Mouse (Mus musculus) hindbrain, postnatal 0 days (tissue): ENCODE results near the gene Rbm44. TPM values are rescaled to one million over a fixed set of nuclear protein-coding genes. Genes with fewer than 3 reads are reported as not detected.

Experiments
- ATAC-seq: fragments of 200-750 bp; cut with Nextera tagmentation; 2 replicates; pipeline ENCODE4 v1.8.0; 2017; ENCODE audit warnings: mild to moderate bottlenecking, moderate TSS enrichment, moderate library complexity
- DNase-seq: peaks from one replicate; pipeline ENCODE4 v3.0.0-alpha.2; 2015; ENCODE audit warnings: low spot score
- H3K27ac ChIP-seq: fragments of 300-500 bp; sonication (generic); 2 replicates; pipeline ENCODE4 v1.5.1; 2014; ENCODE audit warnings: mild to moderate bottlenecking
- H3K27me3 ChIP-seq: fragments of 300-500 bp; sonication (generic); 2 replicates; pipeline ENCODE4 v1.6.1; 2014; ENCODE audit warnings: low read length, mixed read lengths; ENCODE audit not compliant: insufficient read depth
- H3K36me3 ChIP-seq: fragments of 300-500 bp; sonication (generic); 2 replicates; pipeline ENCODE4 v1.6.1; 2014; ENCODE audit warnings: low read length, mixed read lengths; ENCODE audit not compliant: insufficient read depth
- H3K4me1 ChIP-seq: fragments of 300-500 bp; sonication (generic); 2 replicates; pipeline ENCODE4 v1.6.1; 2014; ENCODE audit warnings: antibody characterized with exemption, low read length, mixed read lengths; ENCODE audit not compliant: insufficient read depth
- H3K4me2 ChIP-seq: fragments of 300-500 bp; sonication (generic); 2 replicates; pipeline ENCODE4 v1.6.1; 2014; ENCODE audit warnings: low read depth, mild to moderate bottlenecking, low read length, moderate library complexity, mixed read lengths
- H3K4me3 ChIP-seq: fragments of 300-500 bp; sonication (generic); 2 replicates; pipeline ENCODE4 v1.5.1; 2014; ENCODE audit warnings: low read length
- H3K9ac ChIP-seq: fragments of 300-500 bp; sonication (generic); replicated peaks from 2 replicates; pipeline ENCODE4 v1.6.1; 2014; ENCODE audit warnings: mild to moderate bottlenecking, low read length, moderate library complexity, mixed read lengths
- H3K9me3 ChIP-seq: fragments of 300-500 bp; sonication (generic); 2 replicates; pipeline ENCODE4 v1.6.1; 2016; ENCODE audit warnings: low read length, mixed read lengths
- CTCF ChIP-seq: IDR thresholded peaks from 2 replicates; pipeline ENCODE4 v1.5.1; 2016; ENCODE audit warnings: antibody characterized with exemption, control low read depth, low read depth
- WGBS: fragments of 180-500 bp; shearing (Covaris S2); extraction: QIAGEN DNeasy Blood & Tissue Kit; methylation state at CpG from one replicate; pipeline ENCODE4 v1.1.7; 2014; 5-methylcytosine and 5-hydroxymethylcytosine counted together
- polyA plus RNA-seq: library from polyadenylated mRNA; unstranded; fragments of >200 nt; fragmentation: Nextera tagmentation; extraction: Ambion mirVana; gene quantifications from 2 replicates; pipeline ENCODE4 v1.2.1, GENCODE M21; 2015
- total RNA-seq: library from RNA; depleted of rRNA; stranded (reverse); fragments of >200 nt; gene quantifications from 2 replicates; pipeline ENCODE4 v1.2.3, GENCODE M21; 2014

The Rbm44 gene
- total and polyA plus RNA-seq, 2 experiments from 2014 or later, result 0.11 TPM; not detected in 1

GRCm38 (mm10) chr1:91188851-91189460 is 44.1 kb downstream of the Rbm44 start:
- no peak overlapping the region for H3K9ac ChIP-seq
- no peak overlapping the region for H3K4me2 ChIP-seq
- DNase-seq (no peak), ATAC-seq (no peak)
- H3K27me3 ChIP-seq, result no peaks in the 10 kb centered on the region
- H3K4me1 ChIP-seq, result no peaks in the 10 kb centered on the region
- no peak overlapping the region for H3K27ac ChIP-seq
- H3K4me3 ChIP-seq, result no peak overlapping the region
- TF ChIP-seq CTCF, result no peak
- no peaks in the 10 kb centered on the region for H3K36me3 ChIP-seq
- 91% methylated on average over 10 of the region's 10 CpGs for WGBS
- H3K9me3 ChIP-seq, result no peaks in the 10 kb centered on the region

- Histone ChIP-seq H3K4me3 (no peak overlapping the region), H3K36me3 (no peaks in the 10 kb centered on the region), H3K27ac (no peak overlapping the region), H3K4me1 (no peaks in the 10 kb centered on the region), H3K27me3 (no peaks in the 10 kb centered on the region), H3K9ac (no peak overlapping the region), H3K9me3 (no peaks in the 10 kb centered on the region), H3K4me2 (no peak overlapping the region)
- ATAC-seq, result no peak
- no peak for TF ChIP-seq CTCF
- no peak for DNase-seq
- 76% methylated on average over 8 of the region's 8 CpGs for WGBS
These were observed 47.3 kb downstream of the Rbm44 start for GRCm38 (mm10) chr1:91192184-91192583.

DNA sequence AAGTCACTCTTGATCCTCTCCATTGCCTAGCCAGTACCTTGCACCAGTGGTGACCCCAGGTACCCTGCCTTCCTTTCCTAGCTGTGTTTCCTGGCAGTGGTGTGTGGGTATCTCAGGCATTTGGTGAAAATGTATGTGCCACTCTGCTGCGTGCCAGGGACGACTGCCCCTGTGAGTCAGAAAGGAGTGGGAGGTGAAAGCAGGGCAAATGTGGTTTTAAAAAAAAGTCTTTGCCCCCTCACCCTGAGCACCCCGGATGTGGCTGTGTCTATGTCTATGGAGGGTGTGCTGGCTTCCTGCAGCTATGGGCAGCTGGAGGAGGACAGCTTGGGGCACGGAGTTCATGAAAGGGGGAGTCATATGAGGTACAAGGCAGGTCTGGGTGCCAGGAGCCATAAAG is 48.4 kb downstream of the Rbm44 start:
- Histone ChIP-seq H3K9ac (no peak overlapping the region), H3K4me2 (no peak overlapping the region), H3K27ac (no peak overlapping the region), H3K4me1 (no peaks in the 10 kb centered on the region), H3K4me3 (no peak overlapping the region), H3K9me3 (no peaks in the 10 kb centered on the region), H3K27me3 (no peaks in the 10 kb centered on the region), H3K36me3 (no peaks in the 10 kb centered on the region)
- DNase-seq (no peak), ATAC-seq (no peak)
- no peak for TF ChIP-seq CTCF
- WGBS, result 82% methylated on average over 4 of the region's 4 CpGs

- no peak overlapping the region for H3K9ac ChIP-seq
- H3K4me1 ChIP-seq, result no peaks in the 10 kb centered on the region
- WGBS, result 93% methylated on average over 4 of the region's 4 CpGs
- no peak for DNase-seq
- no peak overlapping the region for H3K27ac ChIP-seq
- no peak overlapping the region for H3K4me2 ChIP-seq
- TF ChIP-seq CTCF, result no peak
- H3K4me3 ChIP-seq, result no peak overlapping the region
- no peaks in the 10 kb centered on the region for H3K36me3 ChIP-seq
- no peaks in the 10 kb centered on the region for H3K9me3 ChIP-seq
- no peak for ATAC-seq
- H3K27me3 ChIP-seq, result no peaks in the 10 kb centered on the region
These were observed 48.8 kb downstream of the Rbm44 start for GRCm38 (mm10) chr1:91193680-91194079.

GRCm38 (mm10) chr1:91199793-91200192 is 54.9 kb downstream of the Rbm44 start:
- Histone ChIP-seq H3K9me3 (no peaks in the 10 kb centered on the region), H3K9ac (no peak overlapping the region), H3K4me1 (no peaks in the 10 kb centered on the region), H3K27me3 (no peaks in the 10 kb centered on the region), H3K27ac (no peak overlapping the region), H3K4me2 (no peak overlapping the region), H3K36me3 (no peaks in the 10 kb centered on the region), H3K4me3 (no peak overlapping the region)
- ATAC-seq, result no peak
- 69% methylated on average over 10 of the region's 10 CpGs for WGBS
- no peak for TF ChIP-seq CTCF
- no peak for DNase-seq

DNA sequence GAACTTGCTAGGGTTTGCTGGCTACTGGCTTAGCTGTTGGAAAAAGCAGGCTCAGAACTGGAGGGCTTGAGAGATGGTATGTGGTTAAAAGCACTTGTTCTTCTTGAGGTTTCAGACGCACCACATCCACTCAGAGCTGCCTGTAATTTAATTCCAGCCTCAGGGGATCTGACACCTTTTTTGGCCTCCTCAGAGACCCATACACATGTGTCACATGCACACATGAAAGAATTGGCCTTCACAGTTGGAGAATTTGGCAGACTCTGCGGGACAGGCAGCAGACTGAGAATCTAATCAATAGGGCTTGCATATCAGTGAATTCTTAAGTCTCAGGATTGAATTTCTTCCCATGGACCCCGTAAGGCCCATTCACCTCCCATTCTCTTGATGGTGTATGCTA is 56.2 kb downstream of the Rbm44 start:
- Histone ChIP-seq H3K9me3 (no peaks in the 10 kb centered on the region), H3K4me2 (no peak overlapping the region), H3K27ac (no peak overlapping the region), H3K4me3 (no peak overlapping the region), H3K36me3 (no peaks in the 10 kb centered on the region), H3K9ac (no peak overlapping the region), H3K4me1 (0 out of 2 replicates have a peak, but pooled peaks cover 5% of the 10 kb centered on the region), H3K27me3 (no peaks in the 10 kb centered on the region)
- 46% methylated on average over 3 of the region's 3 CpGs for WGBS
- DNase-seq (no peak), ATAC-seq (no peak)
- TF ChIP-seq CTCF, result no peak

DNA sequence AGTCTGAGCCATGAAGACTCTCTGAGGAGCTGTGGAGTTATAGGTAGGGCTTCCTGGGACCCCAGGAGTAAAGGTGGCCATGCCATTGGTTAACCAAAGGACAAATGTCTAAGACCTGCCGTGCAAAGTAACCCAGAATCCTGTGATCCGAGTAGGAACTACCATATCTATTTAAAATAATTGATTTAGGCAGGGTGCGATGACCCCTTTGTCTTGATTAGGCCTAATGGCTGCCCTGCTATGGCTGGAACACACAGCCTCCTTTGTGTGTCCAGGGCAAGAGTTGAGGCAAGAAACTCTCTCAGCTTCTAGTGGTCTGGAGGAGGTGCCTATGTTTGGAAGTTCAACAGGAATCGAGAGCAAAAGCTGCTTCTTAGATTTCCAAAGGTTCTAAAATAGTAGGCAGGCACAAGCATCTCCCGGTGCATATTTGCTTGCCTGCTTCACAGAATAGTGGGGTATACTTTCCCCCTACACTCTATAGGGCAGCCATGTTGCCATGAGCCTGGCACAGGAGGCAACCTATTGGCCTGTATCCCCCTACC is 59.4 kb downstream of the Rbm44 start:
- H3K27ac ChIP-seq, result no peak overlapping the region
- no peak for DNase-seq
- 0 out of 2 replicates have a peak, but pooled peaks cover 14% of the 10 kb centered on the region for H3K4me1 ChIP-seq
- no peak for ATAC-seq
- H3K36me3 ChIP-seq, result no peaks in the 10 kb centered on the region
- H3K4me3 ChIP-seq, result no peak overlapping the region
- TF ChIP-seq CTCF, result no peak
- H3K9ac ChIP-seq, result no peak overlapping the region
- H3K9me3 ChIP-seq, result no peaks in the 10 kb centered on the region
- H3K4me2 ChIP-seq, result no peak overlapping the region
- no peaks in the 10 kb centered on the region for H3K27me3 ChIP-seq
- 84% methylated on average over 5 of the region's 5 CpGs for WGBS
